Mouse (Mus musculus) CH12.LX (cell line): ENCODE measurements around the gene Nek6. TPM values are rescaled to one million over a fixed set of nuclear protein-coding genes. Genes with fewer than 3 reads are reported as not detected.

Source experiments
- DNase-seq: peaks from one replicate; pipeline ENCODE4 v3.0.0-alpha.2; 2013; ENCODE audit errors: extremely low read depth
- H3K27ac ChIP-seq: 2 replicates; pipeline ENCODE4 v1.5.1; 2012; ENCODE audit warnings: low read depth, mild to moderate bottlenecking, control low read depth, moderate library complexity; ENCODE audit not compliant: insufficient read depth
- H3K27me3 ChIP-seq: replicated peaks from 2 replicates; pipeline ENCODE3; 2012; ENCODE audit warnings: inconsistent platforms
- H3K36me3 ChIP-seq, 2 experiments: replicated peaks in 1 of 2; 2 replicates each; pipeline versions ENCODE3 to v1.6.1; 2012; ENCODE audit warnings: inconsistent platforms in 1 of 2, low read length in 1 of 2, mild to moderate bottlenecking in 1 of 2, mixed read lengths in 1 of 2, moderate library complexity in 1 of 2; ENCODE audit not compliant: control insufficient read depth in 1 of 2, insufficient read depth in 1 of 2
- H3K4me1 ChIP-seq, 2 experiments: 2 replicates each; pipeline ENCODE4 v1.6.1; 2012; ENCODE audit warnings: inconsistent platforms in 1 of 2, moderate library complexity in 1 of 2; ENCODE audit not compliant: insufficient read depth in 2 of 2, control insufficient read depth in 1 of 2
- H3K4me2 ChIP-seq: 2 replicates; pipeline ENCODE4 v1.6.1; 2012; ENCODE audit warnings: low read depth, mild to moderate bottlenecking, control low read depth; ENCODE audit not compliant: poor library complexity, insufficient read depth, severe bottlenecking
- H3K4me3 ChIP-seq, 3 experiments: fragments of 150-350 bp in 1 of 3; sonication (generic) in 1 of 3; replicated peaks in 1 of 3; 2 replicates each; pipeline versions ENCODE3 to v1.5.1; 2011 to 2012; ENCODE audit warnings: low read depth in 2 of 3, low read length in 2 of 3, mild to moderate bottlenecking in 2 of 3, moderate library complexity in 2 of 3, control low read depth in 1 of 3, improper control_type of control experiment in 1 of 3, inconsistent platforms in 1 of 3, mixed read lengths in 1 of 3; ENCODE audit not compliant: poor library complexity in 1 of 3
- H3K79me2 ChIP-seq: replicated peaks from 2 replicates; pipeline ENCODE4 v1.6.1; 2012; ENCODE audit warnings: mild to moderate bottlenecking, moderate library complexity; ENCODE audit not compliant: control insufficient read depth, poor library complexity, insufficient read depth, severe bottlenecking; ENCODE audit errors: extremely low read depth
- H3K9ac ChIP-seq: 2 replicates; pipeline ENCODE4 v1.6.1; 2012; ENCODE audit warnings: low read depth, mild to moderate bottlenecking, control low read depth, moderate library complexity; ENCODE audit not compliant: insufficient read depth
- H3K9me3 ChIP-seq: replicated peaks from 2 replicates; pipeline ENCODE3; 2012; ENCODE audit warnings: low read length, inconsistent platforms, mixed read lengths
- BHLHE40 ChIP-seq: IDR thresholded peaks from 2 replicates; pipeline ENCODE4 v1.6.1; 2011; ENCODE audit warnings: mild to moderate bottlenecking, low read depth, low read length, improper control_type of control experiment
- CHD1 ChIP-seq: IDR thresholded peaks from 2 replicates; pipeline ENCODE4 v1.6.1; 2012; ENCODE audit warnings: low read depth, low read length, improper control_type of control experiment, inconsistent platforms
- CTCF ChIP-seq, 2 experiments: IDR thresholded peaks in 1 of 2; conservative IDR thresholded peaks in 1 of 2; 2 replicates each; pipeline ENCODE4 v1.5.1; 2011 to 2012; ENCODE audit warnings: low read depth in 2 of 2, low read length in 2 of 2, improper control_type of control experiment in 1 of 2, inconsistent platforms in 1 of 2, mild to moderate bottlenecking in 1 of 2, moderate library complexity in 1 of 2
- E2F4 ChIP-seq: IDR thresholded peaks from 2 replicates; pipeline ENCODE4 v1.6.1; 2011; ENCODE audit warnings: low read depth, low read length, improper control_type of control experiment; ENCODE audit not compliant: insufficient replicate concordance
- EP300 ChIP-seq: IDR thresholded peaks from 2 replicates; pipeline ENCODE4 v1.6.1; 2011; ENCODE audit warnings: low read length, improper control_type of control experiment
- IRF4 ChIP-seq: IDR thresholded peaks from 2 replicates; pipeline ENCODE4 v1.6.1; 2014; ENCODE audit warnings: low read depth, mild to moderate bottlenecking, inconsistent platforms, low read length, improper control_type of control experiment
- JUN ChIP-seq: IDR thresholded peaks from 2 replicates; pipeline ENCODE4 v1.6.1; 2011; ENCODE audit warnings: low read depth, mild to moderate bottlenecking, low read length, improper control_type of control experiment, moderate library complexity; ENCODE audit not compliant: insufficient read depth
- JUND ChIP-seq: conservative IDR thresholded peaks from 2 replicates; pipeline ENCODE4 v1.6.1; 2011; ENCODE audit warnings: low read depth, low read length, improper control_type of control experiment
- MAFK ChIP-seq: IDR thresholded peaks from 2 replicates; pipeline ENCODE4 v1.6.1; 2011; ENCODE audit warnings: low read length, improper control_type of control experiment; ENCODE audit not compliant: insufficient replicate concordance
- MAZ ChIP-seq: IDR thresholded peaks from 2 replicates; pipeline ENCODE4 v1.6.1; 2012; ENCODE audit warnings: low read depth, mild to moderate bottlenecking, inconsistent platforms, low read length, improper control_type of control experiment, moderate library complexity
- MYC ChIP-seq: IDR thresholded peaks from 2 replicates; pipeline ENCODE4 v1.6.1; 2011; ENCODE audit warnings: low read depth, mild to moderate bottlenecking, improper control_type of control experiment, low read length
- NELFE ChIP-seq: IDR thresholded peaks from 2 replicates; pipeline ENCODE4 v1.6.1; 2011; ENCODE audit warnings: low read depth, low read length, improper control_type of control experiment
- POLR2AphosphoS2 ChIP-seq: IDR thresholded peaks from 2 replicates; pipeline ENCODE4 v1.6.1; 2011; ENCODE audit warnings: low read depth, low read length, improper control_type of control experiment
- SMC3 ChIP-seq: IDR thresholded peaks from 2 replicates; pipeline ENCODE4 v1.6.1; 2011; ENCODE audit warnings: low read depth, low read length, improper control_type of control experiment
- TBP ChIP-seq: conservative IDR thresholded peaks from 2 replicates; pipeline ENCODE4 v1.6.1; 2011; ENCODE audit warnings: low read depth, low read length, improper control_type of control experiment
- ZC3H11A ChIP-seq: IDR thresholded peaks from 2 replicates; pipeline ENCODE4 v1.6.1; 2012; ENCODE audit warnings: low read depth, mild to moderate bottlenecking, inconsistent platforms, low read length, improper control_type of control experiment
- dilution Hi-C: fragments of 300-500 bp; cut with MboI; formaldehyde crosslinking; loops from 2 replicates; pipeline ENCODE4 v1.14.3; 2020; ENCODE audit warnings: low sequenced_read_pairs; ENCODE audit not compliant: extremely low pct_unique_long_range_greater_than_20kb, extremely low pct_ligation_motif_present
- in situ Hi-C: fragments of 300-500 bp; cut with MboI; formaldehyde crosslinking; loops from 3 replicates; pipeline ENCODE4 v1.14.3; 2019; ENCODE audit warnings: low sequenced_read_pairs, low pct_ligation_motif_present, low pct_unique_long_range_greater_than_20kb, mixed read lengths
- polyA plus RNA-seq: library from polyadenylated mRNA; unstranded; fragments of >175 nt; gene quantifications from 2 replicates; pipeline ENCODE4 v1.2.1, GENCODE M21; 2012; ENCODE audit warnings: low read depth; ENCODE audit not compliant: insufficient read length
- total RNA-seq, 2 experiments: library from RNA; depleted of rRNA; stranded (reverse); fragments of 300-350 nt in 1 of 2; fragments of >200 nt in 1 of 2; gene quantifications; 2 replicates each; pipeline ENCODE4 v1.2.3; 2012 to 2014

The Nek6 gene
- total and polyA plus RNA-seq, 3 experiments, result 31.0 to 39.9 (median 36.7) TPM

DNA sequence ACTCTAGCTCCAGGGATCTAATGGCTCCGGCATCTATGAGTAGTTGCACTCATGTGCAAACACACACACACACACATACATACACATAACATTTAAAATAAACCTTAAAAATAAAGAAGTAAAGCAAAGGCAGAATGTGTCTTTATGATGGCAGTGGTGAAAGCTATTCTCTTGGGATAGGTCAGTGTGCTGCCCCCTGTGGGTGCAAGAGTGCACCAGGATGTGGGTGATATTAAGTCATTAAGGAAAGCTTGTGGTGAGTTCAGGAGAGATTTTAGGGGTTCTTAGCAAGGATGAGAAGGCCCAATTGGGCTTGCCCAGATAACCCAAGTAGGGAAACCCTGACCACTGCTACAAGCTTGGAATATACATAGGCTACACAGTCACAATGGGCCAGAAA, 86.5 kb downstream of the Nek6 start:
- Histone ChIP-seq H3K9ac (no peak overlapping the region), H3K27ac (no peak overlapping the region), H3K79me2 (no peaks in the 10 kb centered on the region; the same call in 1 of the 2 replicates), H3K4me2 (no peak overlapping the region), H3K4me1 (peaks cover 0 to 6% of the 10 kb centered on the region in 2 experiments; a peak in 1 of 4 replicates), H3K27me3 (no peaks in the 10 kb centered on the region), H3K36me3 (peaks cover 18 to 86% of the 10 kb centered on the region in 2 experiments), H3K9me3 (no peaks in the 10 kb centered on the region), H3K4me3 (no peak overlapping the region)
- DNase-seq, result no peak
- in situ Hi-C loops (no loop called here), dilution Hi-C loops (no loop called here)
- peak in 1 of 2 experiments; percentile 58; a peak in 3 of 4 replicates for TF ChIP-seq CTCF (conservative IDR thresholded peaks at IDR 0.05 in 1 of 2, IDR thresholded peaks at IDR 0.05 in 1 of 2; ENCODE audit: low read depth in 2 of 2, low read length in 2 of 2)
- no peak for TF ChIP-seq CHD1
- TF ChIP-seq SMC3, result peak; percentile 54

DNA sequence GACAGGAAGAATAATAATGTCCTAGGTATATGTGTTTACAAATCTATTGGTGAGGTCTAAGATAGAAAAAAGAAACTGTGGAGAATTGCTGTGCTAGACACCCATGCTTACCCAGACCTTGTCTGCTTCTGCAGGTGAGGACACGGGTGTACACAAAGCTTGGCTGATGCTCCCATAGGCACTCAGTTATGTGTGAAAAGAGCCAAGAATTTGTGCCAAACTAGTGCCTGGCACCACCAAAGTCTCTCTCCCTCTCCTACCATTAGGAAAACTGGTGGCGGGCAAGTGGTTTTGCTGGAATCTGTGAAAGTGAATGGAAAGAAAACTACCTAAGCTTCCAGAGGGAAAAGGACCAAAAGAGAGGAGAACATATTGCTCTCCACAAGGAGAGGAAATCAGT, 87.0 kb downstream of the Nek6 start:
- Histone ChIP-seq H3K79me2 (no peaks in the 10 kb centered on the region; the same call in 1 of the 2 replicates), H3K36me3 (peaks cover 22 to 88% of the 10 kb centered on the region in 2 experiments), H3K4me1 (peaks cover 0 to 2% of the 10 kb centered on the region in 2 experiments; a peak in 1 of 4 replicates), H3K9me3 (no peaks in the 10 kb centered on the region), H3K4me3 (no peak overlapping the region), H3K9ac (no peak overlapping the region), H3K4me2 (no peak overlapping the region), H3K27me3 (no peaks in the 10 kb centered on the region), H3K27ac (no peak overlapping the region)
- TF ChIP-seq BHLHE40 (no peak), IRF4 (no peak), MAFK (no peak), EP300 (no peak), JUN (no peak), NELFE (no peak), TBP (no peak), MYC (no peak), POLR2AphosphoS2 (no peak), CHD1 (no peak), JUND (no peak), ZC3H11A (no peak), E2F4 (no peak), MAZ (no peak)
- no peak for DNase-seq
- in situ Hi-C loops (no loop called here), dilution Hi-C loops (no loop called here)
